Mouse (Mus musculus): ENCODE results near the gene Dnajc14. TPM values are rescaled to one million over a fixed set of nuclear protein-coding genes. Genes with fewer than 3 reads are reported as not detected.
A peak's percentile ranks its signal among the peaks of the same experiment; 100 is the strongest.

Dnajc14 gene
- 63.2 and 64.9 TPM in 2 replicates for polyA plus RNA-seq (2015; fragmentation: Nextera tagmentation; extraction: Ambion mirVana)

GRCm38 (mm10) chr10:128803771-128804270 lies at the start of gene Dnajc14:
Gene Dnajc14 (plus strand): TSS chr10:128804062.
- Histone ChIP-seq H3K36me3 (ENCODE audit: insufficient read depth, low read length) (peaks cover 24% of the 10 kb centered on the region), H3K9ac (replicated peaks; ENCODE audit: low read length) (peak within 1 kb of the TSS; percentile 96), H3K27ac (ENCODE audit: low read length) (peak within 1 kb of the TSS; percentile 98), H3K4me2 (replicated peaks; ENCODE audit: low read depth, low read length) (peak within 1 kb of the TSS; percentile 95), H3K4me3 (ENCODE audit: low read length) (peak within 1 kb of the TSS; percentile 69), H3K9me3 (ENCODE audit: low read length) (no peaks in the 10 kb centered on the region), H3K4me1 (ENCODE audit: insufficient read depth, low read length) (peaks cover 43% of the 10 kb centered on the region), H3K27me3 (ENCODE audit: insufficient read depth, low read length) (no peaks in the 10 kb centered on the region)
- ATAC-seq (ENCODE audit: low FRiP score, low TSS enrichment) = peak; percentile 6
- 1% methylated on average over 14 of the region's 14 CpGs for WGBS

- no peak overlapping the region for H3K4me2 ChIP-seq (replicated peaks; ENCODE audit: low read depth, low read length)
- no peaks in the 10 kb centered on the region for H3K4me1 ChIP-seq (ENCODE audit: insufficient read depth, low read length)
- no peak overlapping the region for H3K4me3 ChIP-seq (ENCODE audit: low read length)
- no peak overlapping the region for H3K9ac ChIP-seq (replicated peaks; ENCODE audit: low read length)
- no peaks in the 10 kb centered on the region for H3K9me3 ChIP-seq (ENCODE audit: low read length)
- H3K27me3 ChIP-seq (ENCODE audit: insufficient read depth, low read length) = no peaks in the 10 kb centered on the region
- no peak for ATAC-seq (ENCODE audit: low FRiP score, low TSS enrichment)
- WGBS = 80% methylated on average over 2 of the region's 2 CpGs
- H3K27ac ChIP-seq (ENCODE audit: low read length) = no peak overlapping the region
- no peaks in the 10 kb centered on the region; the same call in 1 of the 2 replicates for H3K36me3 ChIP-seq (ENCODE audit: insufficient read depth, low read length)
Observed at GRCm38 (mm10) chr10:128772895-128773294, 31.0 kb upstream of the Dnajc14 start.

DNA sequence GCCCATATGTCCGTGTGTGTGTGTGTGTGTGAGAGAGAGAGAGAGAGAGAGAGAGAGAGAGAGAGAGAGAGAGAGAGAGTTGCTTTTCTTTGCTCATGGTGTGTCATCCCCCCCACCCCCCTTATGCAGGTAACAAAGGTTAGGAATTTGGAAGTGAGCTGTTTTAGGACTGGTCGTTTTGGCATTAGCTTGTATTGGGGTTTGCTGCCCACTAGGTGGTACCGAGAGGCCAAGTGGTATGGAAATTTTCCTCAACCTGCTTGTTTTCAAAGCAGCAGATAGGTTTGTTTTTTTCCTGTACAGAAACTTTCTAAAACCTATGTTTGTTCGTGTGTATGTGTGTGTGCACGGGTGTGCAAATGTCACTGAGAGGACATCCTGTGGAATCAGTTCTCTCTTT lies 30.2 kb upstream of the Dnajc14 start:
- peaks cover under 1% of the 10 kb centered on the region; the same call in 1 of the 2 replicates for H3K4me1 ChIP-seq (ENCODE audit: insufficient read depth, low read length)
- no peak overlapping the region for H3K4me3 ChIP-seq (ENCODE audit: low read length)
- H3K4me2 ChIP-seq (replicated peaks; ENCODE audit: low read depth, low read length) = no peak overlapping the region
- no peaks in the 10 kb centered on the region for H3K27me3 ChIP-seq (ENCODE audit: insufficient read depth, low read length)
- no peak overlapping the region for H3K27ac ChIP-seq (ENCODE audit: low read length)
- H3K9me3 ChIP-seq (ENCODE audit: low read length) = no peaks in the 10 kb centered on the region
- no peak for ATAC-seq (ENCODE audit: low FRiP score, low TSS enrichment)
- H3K9ac ChIP-seq (replicated peaks; ENCODE audit: low read length) = no peak overlapping the region
- no peaks in the 10 kb centered on the region for H3K36me3 ChIP-seq (ENCODE audit: insufficient read depth, low read length)
- 30% methylated on average over 5 of the region's 5 CpGs for WGBS

GRCm38 (mm10) chr10:128778441-128778840 lies 25.4 kb upstream of the Dnajc14 start:
- no peaks in the 10 kb centered on the region for H3K9me3 ChIP-seq (ENCODE audit: low read length)
- ATAC-seq (ENCODE audit: low FRiP score, low TSS enrichment) = no peak
- 94% methylated on average over 2 of the region's 2 CpGs for WGBS
- no peaks in the 10 kb centered on the region for H3K27me3 ChIP-seq (ENCODE audit: insufficient read depth, low read length)
- H3K27ac ChIP-seq (ENCODE audit: low read length) = peak overlapping the region; percentile 88
- H3K9ac ChIP-seq (replicated peaks; ENCODE audit: low read length) = no peak overlapping the region
- no peak overlapping the region for H3K4me3 ChIP-seq (ENCODE audit: low read length)
- peaks cover 6% of the 10 kb centered on the region for H3K4me1 ChIP-seq (ENCODE audit: insufficient read depth, low read length)
- no peaks in the 10 kb centered on the region for H3K36me3 ChIP-seq (ENCODE audit: insufficient read depth, low read length)
- H3K4me2 ChIP-seq (replicated peaks; ENCODE audit: low read depth, low read length) = no peak overlapping the region

DNA sequence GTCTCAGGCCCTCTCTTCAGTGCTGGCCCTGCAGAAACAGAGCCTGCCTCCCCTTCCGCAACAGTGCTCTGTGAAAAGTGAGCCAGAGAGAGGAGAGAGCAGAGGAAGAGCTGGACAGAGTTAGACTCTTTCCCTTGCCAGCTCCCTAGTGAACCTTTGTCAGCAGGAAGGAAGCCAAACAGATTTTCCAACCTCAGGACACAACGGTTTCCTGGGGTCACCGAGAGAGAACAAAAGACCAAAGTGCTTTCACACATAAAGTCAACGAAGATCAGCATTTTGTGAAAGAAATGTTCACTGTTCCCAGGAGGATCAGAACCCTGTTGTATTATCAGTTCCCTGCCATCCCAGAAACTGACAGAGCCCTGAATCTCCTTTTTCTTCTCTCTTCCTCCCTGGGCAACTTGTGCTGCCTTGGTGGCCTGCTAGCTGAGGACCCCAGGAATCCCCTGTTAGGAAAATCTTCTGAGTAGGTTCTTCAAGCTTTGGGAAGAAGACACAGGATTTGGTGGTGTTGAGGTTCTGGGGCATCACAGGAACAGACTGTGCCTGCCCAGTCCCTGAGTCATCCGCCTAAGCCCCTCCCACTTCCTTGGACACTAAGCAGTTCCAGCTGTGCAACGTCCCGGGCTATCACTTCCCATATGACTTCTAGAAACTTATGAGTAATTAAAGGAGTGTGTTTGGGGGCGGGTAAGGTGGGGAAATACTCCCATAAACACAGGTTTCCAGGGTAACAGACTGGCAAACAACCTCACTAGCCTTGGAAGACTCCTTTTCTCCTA lies 24.7 kb upstream of the Dnajc14 start:
- peak overlapping the region; percentile 88 for H3K27ac ChIP-seq (ENCODE audit: low read length)
- WGBS = 32% methylated on average over 8 of the region's 8 CpGs
- no peaks in the 10 kb centered on the region for H3K36me3 ChIP-seq (ENCODE audit: insufficient read depth, low read length)
- peaks cover 6% of the 10 kb centered on the region for H3K4me1 ChIP-seq (ENCODE audit: insufficient read depth, low read length)
- H3K27me3 ChIP-seq (ENCODE audit: insufficient read depth, low read length) = no peaks in the 10 kb centered on the region
- peak; percentile 96 for ATAC-seq (ENCODE audit: low FRiP score, low TSS enrichment)
- 0 out of 2 replicates have a peak, but pooled peaks cover 5% of the 10 kb centered on the region for H3K9me3 ChIP-seq (ENCODE audit: low read length)
- no peak overlapping the region for H3K4me3 ChIP-seq (ENCODE audit: low read length)
- H3K9ac ChIP-seq (replicated peaks; ENCODE audit: low read length) = no peak overlapping the region; the same call in 1 of the 2 replicates
- peak overlapping the region; percentile 11; the same call in 1 of the 2 replicates for H3K4me2 ChIP-seq (replicated peaks; ENCODE audit: low read depth, low read length)

DNA sequence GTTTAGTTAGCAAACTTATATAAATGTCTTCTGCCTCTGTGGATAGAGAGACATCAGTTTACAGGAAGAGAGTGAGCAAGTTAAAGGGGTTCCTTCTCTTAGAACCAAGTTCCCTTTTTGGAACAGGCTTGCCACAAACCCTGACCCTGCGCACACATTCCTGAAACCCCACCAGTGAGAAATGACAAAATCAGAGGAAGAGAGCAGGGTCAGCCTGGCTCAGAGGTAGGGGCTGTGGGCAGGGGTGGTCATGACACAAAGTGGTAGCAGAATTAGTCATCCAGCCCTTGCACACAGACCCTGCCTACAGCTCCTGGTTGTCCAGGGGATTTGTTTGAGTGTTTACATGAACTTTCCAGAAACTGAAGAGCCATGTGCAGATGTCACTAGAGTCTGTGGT lies 23.7 kb upstream of the Dnajc14 start:
- no peak overlapping the region for H3K4me2 ChIP-seq (replicated peaks; ENCODE audit: low read depth, low read length)
- no peak for ATAC-seq (ENCODE audit: low FRiP score, low TSS enrichment)
- H3K27ac ChIP-seq (ENCODE audit: low read length) = no peak overlapping the region
- peaks cover 6% of the 10 kb centered on the region for H3K4me1 ChIP-seq (ENCODE audit: insufficient read depth, low read length)
- no peak overlapping the region for H3K4me3 ChIP-seq (ENCODE audit: low read length)
- H3K9me3 ChIP-seq (ENCODE audit: low read length) = peaks cover 9% of the 10 kb centered on the region; the same call in 1 of the 2 replicates
- H3K9ac ChIP-seq (replicated peaks; ENCODE audit: low read length) = no peak overlapping the region
- WGBS = 92% methylated on average over 1 of the region's 1 CpGs
- H3K27me3 ChIP-seq (ENCODE audit: insufficient read depth, low read length) = no peaks in the 10 kb centered on the region
- H3K36me3 ChIP-seq (ENCODE audit: insufficient read depth, low read length) = no peaks in the 10 kb centered on the region

DNA sequence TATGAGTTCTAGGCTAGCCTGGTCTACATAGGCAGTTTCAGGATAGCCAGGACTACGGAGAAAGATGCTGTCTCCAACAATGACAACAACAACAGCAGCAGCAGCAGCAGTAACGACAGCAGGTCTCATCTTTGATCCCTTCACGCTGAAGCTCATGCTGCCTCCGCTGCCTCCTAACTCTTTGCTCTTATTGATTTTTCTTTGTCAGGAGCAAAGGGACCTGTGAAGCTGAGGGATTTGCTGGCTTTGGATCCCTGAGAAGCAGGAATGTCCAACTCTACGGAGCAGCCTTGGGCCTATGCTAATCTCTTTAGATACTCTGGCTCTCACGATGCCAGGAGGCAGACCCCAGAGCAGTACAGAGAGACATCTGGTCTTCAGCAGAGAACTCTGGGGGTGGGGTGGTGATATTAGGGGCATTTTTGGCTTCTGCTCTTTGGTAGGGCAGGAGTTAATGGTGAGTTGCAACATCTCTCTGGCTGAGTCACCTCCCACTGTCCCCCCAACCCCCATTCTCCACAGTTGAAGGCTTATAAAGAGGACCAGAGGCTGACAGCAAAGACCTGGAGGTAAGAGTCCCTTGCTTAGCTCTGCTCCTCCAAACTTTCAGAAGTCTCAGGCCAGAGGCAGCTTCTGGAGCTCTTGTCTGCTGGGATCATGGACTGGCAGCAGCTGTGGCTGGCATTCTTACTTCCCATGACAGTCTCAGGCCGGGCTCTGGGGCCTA lies 13.3 kb upstream of the Dnajc14 start, which contains the start of gene Mmp19:
TSS of gene Mmp19 (plus strand) at position 513 of the 727 bp plus-strand sequence.
- H3K4me3 ChIP-seq (ENCODE audit: low read length) = no peak within 1 kb of the TSS
- H3K4me1 ChIP-seq (ENCODE audit: insufficient read depth, low read length) = no peaks in the 10 kb centered on the region
- H3K27me3 ChIP-seq (ENCODE audit: insufficient read depth, low read length) = no peaks in the 10 kb centered on the region
- no peaks in the 10 kb centered on the region for H3K9me3 ChIP-seq (ENCODE audit: low read length)
- H3K4me2 ChIP-seq (replicated peaks; ENCODE audit: low read depth, low read length) = no peak within 1 kb of the TSS
- WGBS = 77% methylated on average over 7 of the region's 7 CpGs
- no peak within 1 kb of the TSS for H3K9ac ChIP-seq (replicated peaks; ENCODE audit: low read length)
- ATAC-seq (ENCODE audit: low FRiP score, low TSS enrichment) = no peak
- H3K36me3 ChIP-seq (ENCODE audit: insufficient read depth, low read length) = no peaks in the 10 kb centered on the region
- no peak within 1 kb of the TSS for H3K27ac ChIP-seq (ENCODE audit: low read length)

DNA sequence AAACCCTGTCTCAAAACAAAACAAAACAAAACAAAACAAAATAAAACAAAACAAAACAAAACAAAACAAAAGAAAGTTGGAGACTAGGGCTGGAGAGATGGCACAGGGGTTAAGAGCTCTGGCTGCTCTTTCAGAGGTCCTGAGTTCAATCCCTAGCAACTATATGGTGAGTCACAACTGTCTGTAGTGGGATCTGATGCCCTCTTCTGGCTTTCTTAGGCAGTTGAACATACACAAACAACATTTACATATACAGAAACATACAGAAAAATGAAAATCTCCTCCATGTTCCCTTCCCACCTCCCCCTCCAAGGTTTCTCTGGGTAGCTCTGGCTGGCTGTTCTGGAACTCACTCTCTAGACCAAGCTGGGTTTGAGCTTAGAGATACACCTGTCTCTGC lies 11.8 kb upstream of the Dnajc14 start:
- ATAC-seq (ENCODE audit: low FRiP score, low TSS enrichment) = no peak
- H3K36me3 ChIP-seq (ENCODE audit: insufficient read depth, low read length) = no peaks in the 10 kb centered on the region
- no peak overlapping the region for H3K4me3 ChIP-seq (ENCODE audit: low read length)
- no peaks in the 10 kb centered on the region for H3K9me3 ChIP-seq (ENCODE audit: low read length)
- H3K27me3 ChIP-seq (ENCODE audit: insufficient read depth, low read length) = no peaks in the 10 kb centered on the region
- H3K4me2 ChIP-seq (replicated peaks; ENCODE audit: low read depth, low read length) = no peak overlapping the region
- H3K27ac ChIP-seq (ENCODE audit: low read length) = no peak overlapping the region
- no peak overlapping the region for H3K9ac ChIP-seq (replicated peaks; ENCODE audit: low read length)
- no peaks in the 10 kb centered on the region for H3K4me1 ChIP-seq (ENCODE audit: insufficient read depth, low read length)

DNA sequence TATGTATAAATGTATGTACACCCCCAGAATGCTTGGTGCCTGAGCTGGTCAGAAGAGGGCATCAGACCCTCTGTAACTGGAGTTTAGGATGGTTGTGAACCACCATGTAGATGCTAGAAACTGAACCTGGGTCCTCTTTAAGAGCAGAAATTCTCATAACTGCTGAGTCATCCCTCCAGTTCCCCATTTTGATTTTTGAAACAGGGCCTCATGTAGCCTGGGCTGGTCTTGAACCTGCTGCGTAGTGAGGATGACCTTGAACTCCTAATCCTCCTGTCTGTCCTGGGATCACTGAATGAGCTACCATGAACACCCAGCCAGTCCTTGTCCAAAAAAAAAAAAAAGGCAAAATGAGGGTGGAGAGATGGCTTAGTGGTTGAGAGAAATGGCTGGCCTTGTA lies 10.6 kb upstream of the Dnajc14 start:
- H3K9ac ChIP-seq (replicated peaks; ENCODE audit: low read length) = no peak overlapping the region
- H3K9me3 ChIP-seq (ENCODE audit: low read length) = no peaks in the 10 kb centered on the region
- ATAC-seq (ENCODE audit: low FRiP score, low TSS enrichment) = no peak
- H3K4me1 ChIP-seq (ENCODE audit: insufficient read depth, low read length) = no peaks in the 10 kb centered on the region
- no peaks in the 10 kb centered on the region for H3K27me3 ChIP-seq (ENCODE audit: insufficient read depth, low read length)
- H3K27ac ChIP-seq (ENCODE audit: low read length) = no peak overlapping the region
- no peaks in the 10 kb centered on the region for H3K36me3 ChIP-seq (ENCODE audit: insufficient read depth, low read length)
- H3K4me2 ChIP-seq (replicated peaks; ENCODE audit: low read depth, low read length) = no peak overlapping the region
- H3K4me3 ChIP-seq (ENCODE audit: low read length) = no peak overlapping the region
- WGBS = 90% methylated on average over 1 of the region's 1 CpGs

Measured in kidney, embryonic 16.5 days (tissue).